Mouse (Mus musculus) spleen, postnatal 0 days (tissue): ENCODE measurements around the gene Borcs5. TPM values are rescaled to one million over a fixed set of nuclear protein-coding genes. Genes with fewer than 3 reads are reported as not detected.

Source experiments
- polyA plus RNA-seq: library from polyadenylated mRNA; unstranded; fragments of >200 nt; fragmentation: Nextera tagmentation; extraction: Ambion mirVana; gene quantifications from 2 replicates; pipeline ENCODE4 v1.2.1, GENCODE M21; 2015

The Borcs5 gene
- 12.4 and 13.5 TPM in 2 replicates for polyA plus RNA-seq

GRCm38 (mm10) chr6:134639210-134639609 is at the start of gene Borcs5:
Borcs5 (plus strand) TSS chr6:134639510.

DNA sequence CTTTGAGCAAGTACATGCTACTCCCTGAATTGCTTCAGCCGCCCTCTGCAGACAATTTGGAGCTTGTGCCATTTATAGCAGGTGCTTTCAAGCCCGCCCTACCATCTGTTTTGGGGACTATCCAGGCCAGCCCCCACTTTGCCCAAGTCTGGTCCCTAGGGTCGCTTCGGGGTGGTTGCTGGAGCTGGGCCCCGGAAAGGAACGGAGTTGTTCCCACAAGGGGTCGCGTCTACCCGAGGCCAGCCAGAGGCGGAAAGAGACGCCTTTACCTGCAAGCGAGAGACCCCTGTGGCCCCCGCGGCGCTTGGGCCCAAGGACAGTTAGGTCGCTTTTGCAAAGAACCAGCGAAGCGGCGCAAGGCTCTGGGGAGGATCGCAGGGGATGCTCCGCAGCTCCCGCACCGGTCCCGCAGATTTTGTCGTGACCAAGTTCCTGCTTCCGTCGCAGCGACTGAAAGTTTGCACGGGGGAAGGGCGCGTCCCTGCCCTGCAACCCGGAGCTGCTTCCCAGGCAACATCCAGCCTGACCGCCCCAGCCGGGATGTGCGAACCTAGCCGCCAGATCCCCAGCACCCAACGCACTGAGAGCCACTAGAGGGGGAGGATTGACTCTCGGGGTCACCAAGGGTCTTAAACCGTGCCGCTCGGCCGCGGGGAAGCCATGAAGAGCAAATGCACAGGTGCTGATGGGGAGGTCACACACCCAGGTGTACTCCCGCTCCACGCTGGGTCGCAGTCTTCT is 7.2 kb upstream of the Borcs5 start, which contains the start of gene Mansc1:
TSS of gene Mansc1 (minus strand) at position 542 of the 741 bp plus-strand sequence.

Other genes with a start within 250 kb of the Borcs5 start
- gene Bcl2l14, start 243.2 kb upstream of the Borcs5 start, polyA plus RNA-seq = 0.32 and 0.42 TPM in 2 replicates
- 9.1 and 11.2 TPM in 2 replicates for gene Lrp6, start 72.5 kb upstream of the Borcs5 start, polyA plus RNA-seq
- gene Mansc1, start 7.0 kb upstream of the Borcs5 start, polyA plus RNA-seq = 1.0 and 1.1 TPM in 2 replicates
- 4.0 and 4.6 TPM in 2 replicates for gene Dusp16, start 153.1 kb downstream of the Borcs5 start, polyA plus RNA-seq
- 5.0 and 5.1 TPM in 2 replicates for gene Crebl2, start 190.6 kb downstream of the Borcs5 start, polyA plus RNA-seq